ENCODE assay signal across 8 mouse cellular contexts in the genomic region with DNA sequence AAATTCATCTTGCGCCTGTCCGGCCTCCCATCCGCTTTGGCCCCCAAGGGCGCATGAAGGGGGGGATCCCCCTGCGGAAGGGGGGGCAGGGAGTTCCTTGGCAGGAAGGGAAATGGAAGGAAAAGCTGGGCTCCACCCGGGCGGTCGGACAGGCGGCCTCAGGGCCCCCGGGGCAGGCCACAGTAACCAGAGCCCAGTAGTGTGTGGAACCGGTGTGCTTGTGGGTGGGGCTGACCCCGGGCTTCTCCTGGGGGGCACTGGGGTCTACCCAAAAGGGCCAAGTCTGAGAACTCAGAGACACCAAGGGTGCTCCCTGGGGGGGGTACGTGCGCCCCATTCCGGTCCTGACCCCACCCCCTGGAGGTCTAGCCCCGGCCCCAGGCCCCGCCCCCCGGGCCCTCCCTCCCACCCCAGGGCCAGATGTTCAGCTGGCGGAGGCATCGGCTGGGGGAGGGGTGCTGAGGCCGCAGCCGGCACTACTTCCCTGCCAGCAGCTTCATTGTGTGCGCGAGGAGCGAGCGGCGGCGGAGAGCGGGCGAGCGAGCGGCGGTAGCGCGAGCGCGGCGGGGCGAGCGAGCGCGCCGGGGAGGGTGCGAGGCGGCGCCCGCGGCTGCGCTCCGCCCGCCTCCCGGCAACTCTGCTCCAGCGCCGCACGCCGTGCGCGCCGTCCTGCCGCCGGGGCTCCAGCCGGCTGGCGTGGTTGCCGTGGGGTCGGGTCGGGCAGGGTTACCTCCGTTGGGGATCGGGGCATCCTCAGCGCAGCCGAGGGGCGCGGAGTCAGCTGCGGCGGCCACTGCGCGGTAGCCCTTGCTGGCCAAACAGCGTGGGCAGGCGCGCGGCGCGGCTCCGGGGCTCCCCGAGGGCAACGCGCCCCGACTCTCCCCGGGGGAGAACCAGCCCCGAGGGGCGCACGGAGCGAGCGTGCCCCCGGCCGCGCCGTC. TPM values are rescaled to one million over a fixed set of nuclear protein-coding genes. Genes with fewer than 3 reads are reported as not detected.
DNase-seq lines count a peak whose midpoint lies in the region; ATAC-seq and TF ChIP-seq lines count a peak whose summit lies in the region.

No protein-coding gene starts in this region.

- 1% methylated on average over 93 of the region's 97 CpGs for WGBS in kidney, adult 2 months
- under 1% methylated on average over 82 of the region's 97 CpGs for WGBS in liver, embryonic 12.5 days (ENCODE audit: insufficient replicate concordance)
- WGBS in stomach, postnatal 0 days = under 1% methylated on average over 61 of the region's 97 CpGs

- peak overlapping the region; percentile 97 for H3K4me2 ChIP-seq in liver, embryonic 12.5 days
- H3K4me2 ChIP-seq in stomach, postnatal 0 days (replicated peaks; ENCODE audit: low read depth) = peak overlapping the region; percentile 97

- no peak for TF ChIP-seq POLR2A in kidney, adult 2 months (IDR thresholded peaks at IDR 0.05; ENCODE audit: low read depth, low read length)

- peak; percentile 46 for ATAC-seq in liver, embryonic 12.5 days
- peak; percentile 69 for ATAC-seq in stomach, postnatal 0 days (ENCODE audit: low FRiP score, low TSS enrichment)

- H3K27me3 ChIP-seq in kidney, adult 2 months (replicated peaks; ENCODE audit: control insufficient read depth, insufficient read depth, low read length) = no peaks in the 10 kb centered on the region
- H3K27me3 ChIP-seq in liver, embryonic 12.5 days (replicated peaks) = peaks cover 61% of the 10 kb centered on the region
- H3K27me3 ChIP-seq in stomach, postnatal 0 days (ENCODE audit: control insufficient read depth, insufficient read depth, low read length) = no peaks in the 10 kb centered on the region

- DNase-seq in 3134 (ENCODE audit: extremely low read depth, insufficient read length, low spot score) (peak; percentile 73), R1 (ENCODE audit: low read depth, low spot score) (peak; percentile 86)
- peak; percentile 95 for DNase-seq in embryo, embryonic 9.5 days (ENCODE audit: extremely low spot score)
- peak; percentile 78 for DNase-seq in heart, adult 8-10 months (ENCODE audit: low spot score)
- DNase-seq in kidney, adult 2 months = peak; percentile 83
- peak; percentile 74 for DNase-seq in naive thymus-derived CD4-positive, alpha-beta T cell, adult 2 months (ENCODE audit: low read depth)
- peak; percentile 85 for DNase-seq in stomach, postnatal 0 days (ENCODE audit: low spot score)

- TF ChIP-seq CTCF in kidney, adult 2 months (conservative IDR thresholded peaks at IDR 0.05; ENCODE audit: insufficient read depth, insufficient read length, low read depth, low read length) = no peak
- no peak for TF ChIP-seq CTCF in stomach, postnatal 0 days (IDR thresholded peaks at IDR 0.05; ENCODE audit: low read depth)

- H3K4me3 ChIP-seq in kidney, adult 2 months (ENCODE audit: insufficient read depth, low read depth, low read length) = peak overlapping the region; percentile 70
- peak overlapping the region; percentile 69 for H3K4me3 ChIP-seq in liver, embryonic 12.5 days
- peak overlapping the region; percentile 73 for H3K4me3 ChIP-seq in stomach, postnatal 0 days (ENCODE audit: low read depth, low read length)

- H3K4me1 ChIP-seq in kidney, adult 2 months (ENCODE audit: control insufficient read depth, insufficient read depth, low read length) = peaks cover 6% of the 10 kb centered on the region; the same call in 1 of the 2 replicates
- H3K4me1 ChIP-seq in liver, embryonic 12.5 days = peaks cover 58% of the 10 kb centered on the region
- peaks cover 24% of the 10 kb centered on the region for H3K4me1 ChIP-seq in stomach, postnatal 0 days (replicated peaks; ENCODE audit: control insufficient read depth, insufficient read depth)

- H3K9ac ChIP-seq in liver, embryonic 12.5 days = peak overlapping the region; percentile 75
- H3K9ac ChIP-seq in stomach, postnatal 0 days (ENCODE audit: low read length) = peak overlapping the region; percentile 70

- TF ChIP-seq EP300 in stomach, postnatal 0 days (optimal IDR thresholded peaks at IDR 0.05) = no peak

- no peaks in the 10 kb centered on the region for H3K36me3 ChIP-seq in kidney, adult 2 months (ENCODE audit: control insufficient read depth, insufficient read depth, low read length)
- H3K36me3 ChIP-seq in liver, embryonic 12.5 days = peaks cover 19% of the 10 kb centered on the region
- H3K36me3 ChIP-seq in stomach, postnatal 0 days (ENCODE audit: control insufficient read depth, insufficient read depth, low read length) = no peaks in the 10 kb centered on the region

- H3K9me3 ChIP-seq in liver, embryonic 12.5 days (replicated peaks) = no peaks in the 10 kb centered on the region
- H3K9me3 ChIP-seq in stomach, postnatal 0 days (ENCODE audit: control insufficient read depth, low read length) = no peaks in the 10 kb centered on the region

- no peak overlapping the region; the same call in 1 of the 2 replicates for H3K27ac ChIP-seq in kidney, adult 2 months (ENCODE audit: insufficient read depth, low read depth, low read length)
- H3K27ac ChIP-seq in liver, embryonic 12.5 days = peak overlapping the region; percentile 67
- peak overlapping the region; percentile 81 for H3K27ac ChIP-seq in stomach, postnatal 0 days (replicated peaks)

RNA-seq across cellular contexts. Expression of a gene that starts 0.9 kb away (rescaled TPM):
- total RNA-seq in heart, adult 8-10 months (2022) = 10 to 100 TPM in 1 of 4 experiments, 1 to 10 TPM in 3; 5.5 to 12.7 (median 7.3) TPM
- polyA plus RNA-seq in kidney, adult 2 months (2012; rRNA removed) = 1.5 and 1.8 TPM in 2 replicates
- 4.0 and 5.1 TPM in 2 replicates for polyA plus RNA-seq in liver, embryonic 12.5 days (2016; fragmentation: Nextera tagmentation; extraction: Ambion mirVana)
- 2.2 and 2.4 TPM in 2 replicates for polyA plus RNA-seq in stomach, postnatal 0 days (2015; fragmentation: Nextera tagmentation; extraction: Ambion mirVana)

RNA-seq across cellular contexts. Expression of a gene that starts 27.1 kb away (rescaled TPM):
- 10 to 100 TPM; 11.7 to 21.1 (median 17.1) TPM for total RNA-seq in heart, adult 8-10 months (2022)
- polyA plus RNA-seq in kidney, adult 2 months (2012; rRNA removed) = 23.7 and 26.2 TPM in 2 replicates
- polyA plus RNA-seq in liver, embryonic 12.5 days (2016; fragmentation: Nextera tagmentation; extraction: Ambion mirVana) = 42.0 and 44.8 TPM in 2 replicates
- 20.1 and 20.5 TPM in 2 replicates for polyA plus RNA-seq in stomach, postnatal 0 days (2015; fragmentation: Nextera tagmentation; extraction: Ambion mirVana)

RNA-seq across cellular contexts. Expression of a gene that starts 50.6 kb away (rescaled TPM):
- 100 to 1,000 TPM; 406 to 459 (median 432) TPM for total RNA-seq in heart, adult 8-10 months (2022)
- polyA plus RNA-seq in kidney, adult 2 months (2012; rRNA removed) = 3,607 and 3,750 TPM in 2 replicates
- polyA plus RNA-seq in liver, embryonic 12.5 days (2016; fragmentation: Nextera tagmentation; extraction: Ambion mirVana) = 915 and 936 TPM in 2 replicates
- 1,651 and 1,766 TPM in 2 replicates for polyA plus RNA-seq in stomach, postnatal 0 days (2015; fragmentation: Nextera tagmentation; extraction: Ambion mirVana)
